Mouse (Mus musculus): ENCODE measurements around the gene Timm29. TPM values are rescaled to one million over a fixed set of nuclear protein-coding genes. Genes with fewer than 3 reads are reported as not detected.
"Not testable (repeated sequence)": the region's sequence is repeated elsewhere in the genome, so short reads cannot be mapped to it uniquely, and the experiment has no call there.

The Timm29 gene
- total RNA-seq, 2 experiments from 2014 or later: 45.5 to 48.2 TPM

- no peak for DNase-seq (ENCODE audit: low spot score in 2 of 2)
Observed at GRCm38 (mm10) chr9:21574012-21574801, 18.3 kb upstream of the Timm29 start.

GRCm38 (mm10) chr9:21575253-21575652 lies 17.3 kb upstream of the Timm29 start:
- intact Hi-C loops (cut with DNase I): no loop called here
- no peak for DNase-seq (ENCODE audit: low spot score in 2 of 2)

More at GRCm38 (mm10) chr9:21574012-21574801, 18.3 kb upstream of the Timm29 start:
- intact Hi-C loops (cut with DNase I): no loop called here

GRCm38 (mm10) chr9:21576286-21576685 lies 16.2 kb upstream of the Timm29 start:
- intact Hi-C loops (cut with DNase I): no loop called here

DNA sequence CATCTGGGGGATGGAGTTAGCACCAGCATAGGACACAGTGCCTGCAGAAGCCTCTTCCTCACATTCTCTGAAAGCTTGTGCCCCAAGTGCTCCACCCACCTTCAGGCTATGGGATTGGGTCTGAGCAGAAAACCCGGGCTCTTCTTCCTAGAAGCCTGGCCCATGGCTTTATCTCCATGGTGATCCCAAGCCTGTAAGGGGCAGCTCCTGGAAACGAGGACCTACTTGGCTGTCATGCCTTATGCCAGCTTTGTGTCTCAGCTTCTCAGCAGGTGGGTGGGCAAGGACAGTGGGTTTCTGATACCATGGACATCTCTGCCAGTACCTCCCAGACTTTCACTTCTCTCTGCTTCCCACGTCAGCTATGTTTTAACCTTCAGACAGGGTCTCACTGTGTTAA lies 14.3 kb upstream of the Timm29 start:
- intact Hi-C loops (cut with DNase I): no loop called here
- DNase-seq (ENCODE audit: low spot score in 2 of 2): no peak

More at GRCm38 (mm10) chr9:21576286-21576685, 16.2 kb upstream of the Timm29 start:
- no peak for DNase-seq (ENCODE audit: low spot score in 2 of 2)

DNA sequence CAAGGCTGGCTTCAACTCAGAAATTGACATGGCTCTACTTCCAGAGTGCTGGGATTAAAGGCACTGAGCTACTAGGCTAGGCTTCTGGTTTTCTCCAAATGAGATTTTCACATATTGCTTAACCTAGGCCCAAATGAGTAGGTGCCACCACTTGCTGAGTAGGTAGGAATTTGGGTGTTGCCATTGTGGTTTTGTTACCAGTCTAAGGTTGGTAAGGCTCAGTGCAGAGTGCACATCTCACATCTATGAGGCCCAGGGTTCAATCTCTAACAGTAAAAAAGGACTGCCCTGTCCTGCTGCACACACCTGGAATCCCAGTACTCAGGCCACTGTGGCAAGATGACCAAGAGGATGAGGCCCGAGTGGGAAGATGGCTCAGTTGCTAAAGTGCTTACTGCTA lies 7.1 kb upstream of the Timm29 start:
- DNase-seq (ENCODE audit: low spot score in 2 of 2): no peak
- intact Hi-C loops (cut with DNase I): no loop called here

GRCm38 (mm10) chr9:21587678-21588349 lies 4.7 kb upstream of the Timm29 start:
- intact Hi-C loops (cut with DNase I): no loop called here
- peak in 1 of 2 experiments; percentile 36 for DNase-seq (ENCODE audit: low spot score in 2 of 2)

GRCm38 (mm10) chr9:21588350-21588749 lies 4.2 kb upstream of the Timm29 start:
- intact Hi-C loops (cut with DNase I): no loop called here
- no peak for DNase-seq (ENCODE audit: low spot score in 2 of 2)

DNA sequence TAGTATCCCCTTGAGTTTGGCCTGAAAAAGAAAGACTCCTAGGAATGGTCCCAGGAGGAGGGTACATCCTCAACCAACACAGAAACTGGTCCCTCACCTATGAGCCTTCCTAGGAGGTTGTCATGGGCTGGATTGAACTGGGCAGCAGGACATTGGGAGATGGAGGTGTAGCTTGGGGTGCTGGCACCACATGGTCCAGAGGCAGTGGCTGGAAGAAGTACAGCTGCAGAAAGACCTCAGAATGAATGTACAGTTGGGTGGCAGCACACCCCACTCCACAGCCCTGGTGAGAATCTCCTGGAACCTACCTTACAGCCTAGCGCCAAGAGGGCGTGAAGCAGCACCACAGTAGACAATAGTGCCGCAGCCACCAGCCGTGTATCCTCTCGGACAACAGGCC lies 3.0 kb upstream of the Timm29 start:
- intact Hi-C loops (cut with DNase I): no loop called here
- DNase-seq (ENCODE audit: low spot score in 2 of 2): no peak

DNA sequence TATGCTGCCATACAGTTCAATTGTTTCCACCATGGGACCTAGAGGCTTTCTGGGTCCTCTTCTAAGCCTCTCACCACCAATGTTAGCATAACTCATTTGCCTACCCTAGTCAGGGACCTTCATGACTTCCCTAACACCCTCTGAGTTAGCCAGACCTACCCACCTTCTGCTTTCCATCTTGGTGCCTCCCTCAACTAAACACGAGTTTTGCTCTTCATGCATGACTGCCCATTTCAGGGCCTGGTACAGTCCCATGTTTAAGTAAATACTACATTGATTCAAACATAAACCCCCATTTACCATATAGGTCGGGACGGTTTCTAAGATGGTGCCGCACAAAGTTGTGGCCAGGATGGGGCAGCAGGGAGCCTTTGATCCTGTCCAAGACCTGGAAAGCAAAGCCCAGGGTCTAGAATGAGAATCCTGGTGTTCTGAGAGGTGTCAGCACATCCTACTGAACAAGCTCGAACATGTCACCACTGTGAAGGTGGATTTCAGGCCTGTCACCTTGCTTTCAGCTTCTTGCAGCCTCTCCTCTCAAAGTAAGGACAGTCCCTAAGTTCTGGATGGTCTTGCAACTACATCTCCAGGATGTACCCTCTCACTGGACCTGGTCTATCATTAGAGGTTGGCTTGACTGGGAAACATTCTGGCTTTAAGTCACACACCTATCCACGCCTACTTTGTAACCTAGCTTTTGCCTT lies 1.2 kb upstream of the Timm29 start:
- intact Hi-C loops (cut with DNase I): no loop called here
- no peak for DNase-seq (ENCODE audit: low spot score in 2 of 2)

- intact Hi-C loops (cut with DNase I): loop anchor here (2.0 kb wide), 1 partner anchor 45 kb away; the partner anchor contains the start of gene Carm1
- no peak for DNase-seq (ENCODE audit: low spot score in 2 of 2)
Observed at GRCm38 (mm10) chr9:21591831-21592702, 455 bp upstream of the Timm29 start.

GRCm38 (mm10) chr9:21593122-21593721 lies 700 bp downstream of the Timm29 start:
- peak; percentile 77 to 81 for DNase-seq (ENCODE audit: low spot score in 2 of 2)
- intact Hi-C loops (cut with DNase I): loop anchor here (2.0 kb wide), 1 partner anchor 46 kb away; the partner anchor contains the start of gene Carm1

- peak in 1 of 2 experiments; percentile 71 for DNase-seq (ENCODE audit: low spot score in 2 of 2)
- intact Hi-C loops (cut with DNase I): not testable (repeated sequence)
Observed at GRCm38 (mm10) chr9:21594350-21594749, 1.8 kb downstream of the Timm29 start.

GRCm38 (mm10) chr9:21594838-21595237 lies 2.3 kb downstream of the Timm29 start:
- intact Hi-C loops (cut with DNase I): no loop called here
- no peak for DNase-seq (ENCODE audit: low spot score in 2 of 2)

DNA sequence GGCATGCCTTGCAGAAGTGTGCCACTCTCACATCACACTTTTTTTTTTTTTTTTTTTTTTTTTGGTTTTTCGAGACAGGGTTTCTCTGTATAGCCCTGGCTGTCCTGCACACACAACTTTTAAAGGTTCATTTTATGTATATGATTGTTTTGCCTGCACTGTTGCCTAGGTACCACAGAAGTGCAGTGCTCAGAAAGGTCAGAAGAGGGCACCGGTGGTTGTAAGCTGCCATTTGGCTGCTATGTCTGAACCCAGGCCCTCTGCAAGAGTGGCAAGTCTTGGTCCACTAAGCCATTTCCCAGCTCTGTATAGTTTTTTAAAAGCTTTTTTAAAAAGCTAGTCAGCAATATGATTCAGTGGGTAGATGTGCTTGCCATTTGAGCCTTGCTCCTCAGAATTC lies 5.7 kb downstream of the Timm29 start:
- intact Hi-C loops (cut with DNase I): no loop called here
- no peak for DNase-seq (ENCODE audit: low spot score in 2 of 2)

DNA sequence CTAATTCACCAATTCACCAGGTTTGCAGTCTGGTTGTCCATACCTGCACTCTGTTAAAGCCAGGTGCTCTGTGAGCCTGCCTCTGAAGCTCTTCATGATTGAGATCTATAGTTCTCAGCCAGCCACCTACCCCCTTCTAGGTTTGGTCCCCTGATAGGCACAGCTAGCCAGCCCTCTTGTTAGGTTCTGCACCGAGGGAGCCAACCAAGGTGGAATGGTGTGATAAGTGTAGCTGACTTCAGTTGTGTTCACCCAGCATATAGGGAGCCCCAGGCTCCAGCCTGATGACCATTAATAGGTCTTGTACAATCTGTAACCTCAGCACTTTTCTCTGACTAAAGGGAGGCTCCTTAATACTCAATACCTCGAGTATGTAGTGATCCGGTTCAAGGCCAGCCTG lies 7.7 kb downstream of the Timm29 start:
- intact Hi-C loops (cut with DNase I): no loop called here
- DNase-seq (ENCODE audit: low spot score in 2 of 2): no peak

GRCm38 (mm10) chr9:21601073-21601472 lies 8.6 kb downstream of the Timm29 start:
- intact Hi-C loops (cut with DNase I): no loop called here
- no peak for DNase-seq (ENCODE audit: low spot score in 2 of 2)

- intact Hi-C loops (cut with DNase I): loop anchor here (2.0 kb wide), 2 partner anchors 203 to 269 kb away; no protein-coding TSS in a partner anchor
- peak; percentile 77 to 79 for DNase-seq (ENCODE audit: low spot score in 2 of 2)
Observed at GRCm38 (mm10) chr9:21601722-21602399, 9.3 kb downstream of the Timm29 start.

- intact Hi-C loops (cut with DNase I): no loop called here
- no peak for DNase-seq (ENCODE audit: low spot score in 2 of 2)
Observed at GRCm38 (mm10) chr9:21604119-21604518, 11.6 kb downstream of the Timm29 start.
